Mouse (Mus musculus) E14TG2a.4 (cell line): ENCODE data around the gene Edem2.

Source experiments
- CTCF ChIP-seq: conservative IDR thresholded peaks from 2 replicates; pipeline ENCODE4 v1.5.1; 2014; ENCODE audit warnings: low read length
- POU5F1 ChIP-seq: IDR thresholded peaks from 2 replicates; pipeline ENCODE4 v1.6.1; 2014; ENCODE audit warnings: low read length, borderline replicate concordance

GRCm38 (mm10) chr2:155701399-155701919 lies 27.8 kb downstream of the Edem2 start:
- TF ChIP-seq CTCF: no peak
- no peak for TF ChIP-seq POU5F1
